Mouse (Mus musculus) neutrophil, adult 5-6 weeks (primary cell): ENCODE data around the gene Arf3. TPM values are rescaled to one million over a fixed set of nuclear protein-coding genes. Genes with fewer than 3 reads are reported as not detected.

Experiments used
- ATAC-seq: fragments of 151-379, 151-347 bp; 2 replicates; pipeline ENCODE4 v1.8.0; 2017; ENCODE audit warnings: mild to moderate bottlenecking, moderate TSS enrichment; ENCODE audit not compliant: insufficient number of reproducible peaks, poor library complexity, low FRiP score, severe bottlenecking; ENCODE audit errors: extremely low read depth
- total RNA-seq: library from RNA; stranded (forward); fragments of 200-1000 nt; gene quantifications from 2 replicates; pipeline ENCODE4 v1.2.3, GENCODE M21; 2017

Gene Arf3
- total RNA-seq, 1 experiment from 2014 or later, result 53.5 TPM

GRCm38 (mm10) chr15:98792233-98793020 lies 29.4 kb upstream of the Arf3 start:
- ATAC-seq, result no peak

- no peak for ATAC-seq
These were observed 28.8 kb upstream of the Arf3 start for GRCm38 (mm10) chr15:98791771-98792170.

GRCm38 (mm10) chr15:98791221-98791620 lies 28.2 kb upstream of the Arf3 start:
- ATAC-seq, result no peak

- ATAC-seq, result no peak
These were observed 27.7 kb upstream of the Arf3 start for GRCm38 (mm10) chr15:98790761-98791160.

- ATAC-seq, result no peak
These were observed 26.9 kb upstream of the Arf3 start, which contains the start of gene Wnt1 for GRCm38 (mm10) chr15:98789661-98790535. Wnt1 (plus strand) TSS chr15:98789857.

- no peak for ATAC-seq
These were observed 26.1 kb upstream of the Arf3 start for GRCm38 (mm10) chr15:98788972-98789660.

GRCm38 (mm10) chr15:98787930-98788329 lies 24.9 kb upstream of the Arf3 start:
- ATAC-seq, result no peak

GRCm38 (mm10) chr15:98785744-98786143 lies 22.7 kb upstream of the Arf3 start:
- 0 out of 2 replicates have a peak, but pooled peaks have one; percentile 26 for ATAC-seq

- ATAC-seq, result no peak
These were observed 18.2 kb upstream of the Arf3 start for GRCm38 (mm10) chr15:98781166-98781565.

- no peak for ATAC-seq
These were observed 17.6 kb upstream of the Arf3 start for GRCm38 (mm10) chr15:98780573-98780972.

GRCm38 (mm10) chr15:98780075-98780474 lies 17.1 kb upstream of the Arf3 start:
- no peak for ATAC-seq

- no peak for ATAC-seq
These were observed 15.8 kb upstream of the Arf3 start for GRCm38 (mm10) chr15:98778806-98779205.

GRCm38 (mm10) chr15:98778191-98778770 lies 15.3 kb upstream of the Arf3 start:
- no peak for ATAC-seq

GRCm38 (mm10) chr15:98777762-98778161 lies 14.7 kb upstream of the Arf3 start, which contains the start of gene Wnt10b:
Wnt10b (minus strand) TSS chr15:98778150.
- ATAC-seq, result no peak

GRCm38 (mm10) chr15:98777005-98777616 lies 14.1 kb upstream of the Arf3 start:
- ATAC-seq, result no peak

GRCm38 (mm10) chr15:98776280-98777004 lies 13.4 kb upstream of the Arf3 start:
- no peak for ATAC-seq

GRCm38 (mm10) chr15:98775533-98775932 lies 12.5 kb upstream of the Arf3 start:
- no peak for ATAC-seq

GRCm38 (mm10) chr15:98774096-98774495 lies 11.1 kb upstream of the Arf3 start:
- no peak for ATAC-seq
